Comparison of ENCODE assay signal across 11 mouse cellular contexts in genomic region chr4:114678053-114678941, GRCm38 (mm10).
DNase-seq lines count a peak whose midpoint lies in the region; ATAC-seq and TF ChIP-seq lines count a peak whose summit lies in the region.
"Had no signal": no experiment of that assay in that cellular context is flagged by ENCODE, and none has a peak within 500 bp of the region (broad histone marks: within the 10 kb centered on the region; RNA-seq: fewer than 3 reads in every experiment).

No protein-coding gene starts in this region.

- H3K9me3 ChIP-seq in midbrain, embryonic 11.5 days (ENCODE audit: control insufficient read depth, low read length), result no peaks in the 10 kb centered on the region
- no peaks in the 10 kb centered on the region for H3K9me3 ChIP-seq in midbrain, embryonic 10.5 days (replicated peaks)
- H3K9me3 ChIP-seq in limb, embryonic 10.5 days (replicated peaks), result no peaks in the 10 kb centered on the region

- no peak for TF ChIP-seq POLR2A in thymus, adult 2 months (IDR thresholded peaks at IDR 0.05; ENCODE audit: control insufficient read depth, extremely low read depth, insufficient read depth, low read length, poor library complexity)

- peak; percentile 79 for DNase-seq in heart, adult 11 months
- no peak for DNase-seq in heart, postnatal 14 days
- DNase-seq in midbrain, embryonic 11.5 days (ENCODE audit: low spot score, missing footprints), result no peak
- DNase-seq in midbrain, embryonic 10.5 days (ENCODE audit: low spot score), result no peak
- peak; percentile 51 for DNase-seq in limb, embryonic 10.5 days (ENCODE audit: low spot score)
- DNase-seq in B cell, adult 2 months, result no peak
- no peak for DNase-seq in gastrocnemius, postnatal 10 days
- DNase-seq in thymus, adult 2 months, result no peak
- DNase-seq: adrenal gland, postnatal 10 days; cerebellum, adult 8-10 months had no signal

- no peak overlapping the region for H3K4me3 ChIP-seq in midbrain, embryonic 11.5 days (ENCODE audit: low read depth, low read length)
- no peak overlapping the region for H3K4me3 ChIP-seq in midbrain, embryonic 10.5 days
- H3K4me3 ChIP-seq in limb, embryonic 10.5 days, result no peak overlapping the region
- H3K4me3 ChIP-seq in thymus, adult 2 months (ENCODE audit: control insufficient read depth, insufficient read depth, low read length), result no peak overlapping the region
- H3K4me3 ChIP-seq: heart, adult 2 months had no signal

- H3K27me3 ChIP-seq in midbrain, embryonic 11.5 days (ENCODE audit: control insufficient read depth, insufficient read depth, low read length), result peaks cover 2% of the 10 kb centered on the region
- H3K27me3 ChIP-seq in midbrain, embryonic 10.5 days (ENCODE audit: low read depth, poor library complexity, severe bottlenecking), result peaks cover 24% of the 10 kb centered on the region
- peaks cover 95% of the 10 kb centered on the region for H3K27me3 ChIP-seq in limb, embryonic 10.5 days (ENCODE audit: low read depth, poor library complexity, severe bottlenecking)
- H3K27me3 ChIP-seq in thymus, adult 2 months (ENCODE audit: control insufficient read depth, insufficient read depth, low read length), result no peaks in the 10 kb centered on the region

- no peak overlapping the region for H3K4me2 ChIP-seq in midbrain, embryonic 11.5 days

- ATAC-seq in midbrain, embryonic 11.5 days (ENCODE audit: low FRiP score), result peak; percentile 77

- H3K4me1 ChIP-seq in midbrain, embryonic 11.5 days (ENCODE audit: control insufficient read depth, insufficient read depth, low read length), result no peaks in the 10 kb centered on the region
- peaks cover 17% of the 10 kb centered on the region for H3K4me1 ChIP-seq in midbrain, embryonic 10.5 days
- H3K4me1 ChIP-seq in limb, embryonic 10.5 days, result peaks cover 54% of the 10 kb centered on the region
- no peaks in the 10 kb centered on the region for H3K4me1 ChIP-seq in thymus, adult 2 months (replicated peaks; ENCODE audit: control insufficient read depth, insufficient read depth, low read length)

- intact Hi-C loops in heart, postnatal 14 days (cut with DNase I), result no loop called here

- H3K36me3 ChIP-seq in midbrain, embryonic 11.5 days (ENCODE audit: control insufficient read depth, insufficient read depth, low read length), result no peaks in the 10 kb centered on the region
- H3K36me3 ChIP-seq in midbrain, embryonic 10.5 days, result no peaks in the 10 kb centered on the region
- H3K36me3 ChIP-seq in limb, embryonic 10.5 days, result no peaks in the 10 kb centered on the region
- H3K36me3 ChIP-seq in thymus, adult 2 months (ENCODE audit: control insufficient read depth, insufficient read depth, low read length), result no peaks in the 10 kb centered on the region

- no peak overlapping the region for H3K27ac ChIP-seq in midbrain, embryonic 11.5 days (ENCODE audit: low read depth, low read length)
- no peak overlapping the region for H3K27ac ChIP-seq in midbrain, embryonic 10.5 days (replicated peaks)
- peak overlapping the region; percentile 72 for H3K27ac ChIP-seq in limb, embryonic 10.5 days
- H3K27ac ChIP-seq in thymus, adult 2 months (ENCODE audit: control insufficient read depth, insufficient read depth, low read length), result no peak overlapping the region
- H3K27ac ChIP-seq: heart, adult 2 months had no signal

- no peak overlapping the region for H3K9ac ChIP-seq in midbrain, embryonic 11.5 days (ENCODE audit: low read length)

- WGBS in midbrain, embryonic 11.5 days, result 74% methylated on average over 8 of the region's 8 CpGs
- 81% methylated on average over 8 of the region's 8 CpGs for WGBS in midbrain, embryonic 10.5 days
- WGBS in limb, embryonic 10.5 days, result 55% methylated on average over 8 of the region's 8 CpGs
- 89% methylated on average over 8 of the region's 8 CpGs for whole genome bisulfite sequencing in thymus, adult 2 months

- no peak for TF ChIP-seq CTCF in thymus, adult 2 months (IDR thresholded peaks at IDR 0.05; ENCODE audit: borderline replicate concordance, control insufficient read depth, extremely low read depth, insufficient read depth, low read length, poor library complexity)

Comparison
In these comparisons a context has a peak if more than half of its experiments do, and no peak if none do; other contexts are left out.
1. DNase-seq: peak in heart, adult 11 months (single experiment) and limb, embryonic 10.5 days (single experiment); none in heart, postnatal 14 days (0 of 2), midbrain, embryonic 11.5 days (single experiment), midbrain, embryonic 10.5 days (single experiment), B cell, adult 2 months (0 of 2), gastrocnemius, postnatal 10 days (single experiment) and thymus, adult 2 months (single experiment).